Mouse (Mus musculus): ENCODE data around the gene Lrrc40. TPM values are rescaled to one million over a fixed set of nuclear protein-coding genes. Genes with fewer than 3 reads are reported as not detected.
A peak's percentile ranks its signal among the peaks of the same experiment; 100 is the strongest.

The Lrrc40 gene
- polyA plus RNA-seq, 1 experiment: 1.3 TPM

- H3K9me3 ChIP-seq (ENCODE audit: control insufficient read depth, low read length): no peaks in the 10 kb centered on the region
- no peaks in the 10 kb centered on the region for H3K27me3 ChIP-seq (ENCODE audit: control insufficient read depth)
- H3K4me1 ChIP-seq (ENCODE audit: control insufficient read depth): peaks cover 37% of the 10 kb centered on the region
- TF ChIP-seq TAL1 (IDR thresholded peaks at IDR 0.05; ENCODE audit: low read length) (no peak), GATA1 (IDR thresholded peaks at IDR 0.05; ENCODE audit: low read length) (no peak)
- peak overlapping the region; percentile 10 for H3K4me3 ChIP-seq (replicated peaks)
- H3K36me3 ChIP-seq (ENCODE audit: control insufficient read depth): peaks cover 22% of the 10 kb centered on the region
Observed at GRCm38 (mm10) chr3:158038106-158038505, 1.6 kb downstream of the Lrrc40 start.

- TF ChIP-seq TAL1 (IDR thresholded peaks at IDR 0.05; ENCODE audit: low read length) (no peak), GATA1 (IDR thresholded peaks at IDR 0.05; ENCODE audit: low read length) (no peak)
- Histone ChIP-seq H3K9me3 (ENCODE audit: control insufficient read depth, low read length) (no peaks in the 10 kb centered on the region), H3K36me3 (ENCODE audit: control insufficient read depth) (peaks cover 15% of the 10 kb centered on the region), H3K27me3 (ENCODE audit: control insufficient read depth) (no peaks in the 10 kb centered on the region), H3K4me1 (ENCODE audit: control insufficient read depth) (peaks cover 18% of the 10 kb centered on the region), H3K4me3 (replicated peaks) (no peak overlapping the region)
Observed at GRCm38 (mm10) chr3:158040755-158041154, 4.3 kb downstream of the Lrrc40 start.

GRCm38 (mm10) chr3:158049508-158049907, 13.0 kb downstream of the Lrrc40 start:
- no peak for TF ChIP-seq GATA1 (IDR thresholded peaks at IDR 0.05; ENCODE audit: low read length)
- no peaks in the 10 kb centered on the region for H3K9me3 ChIP-seq (ENCODE audit: control insufficient read depth, low read length)
- peaks cover 53% of the 10 kb centered on the region for H3K36me3 ChIP-seq (ENCODE audit: control insufficient read depth)
- no peaks in the 10 kb centered on the region for H3K4me1 ChIP-seq (ENCODE audit: control insufficient read depth)
- no peak overlapping the region for H3K4me3 ChIP-seq (replicated peaks)
- H3K27me3 ChIP-seq (ENCODE audit: control insufficient read depth): no peaks in the 10 kb centered on the region

GRCm38 (mm10) chr3:158060621-158061291, 24.3 kb downstream of the Lrrc40 start:
- Histone ChIP-seq H3K9me3 (ENCODE audit: control insufficient read depth, low read length) (no peaks in the 10 kb centered on the region), H3K27me3 (ENCODE audit: control insufficient read depth) (no peaks in the 10 kb centered on the region), H3K4me3 (replicated peaks) (no peak overlapping the region), H3K4me1 (ENCODE audit: control insufficient read depth) (no peaks in the 10 kb centered on the region), H3K36me3 (ENCODE audit: control insufficient read depth) (peaks cover 74% of the 10 kb centered on the region)
- TF ChIP-seq TAL1 (IDR thresholded peaks at IDR 0.05; ENCODE audit: low read length) (no peak), GATA1 (IDR thresholded peaks at IDR 0.05; ENCODE audit: low read length) (no peak)

- Histone ChIP-seq H3K4me3 (replicated peaks) (no peak overlapping the region), H3K27me3 (ENCODE audit: control insufficient read depth) (no peaks in the 10 kb centered on the region), H3K4me1 (ENCODE audit: control insufficient read depth) (no peaks in the 10 kb centered on the region), H3K9me3 (ENCODE audit: control insufficient read depth, low read length) (no peaks in the 10 kb centered on the region), H3K36me3 (ENCODE audit: control insufficient read depth) (peaks cover 70% of the 10 kb centered on the region)
- TF ChIP-seq GATA1 (IDR thresholded peaks at IDR 0.05; ENCODE audit: low read length): no peak
- TF ChIP-seq TAL1 (IDR thresholded peaks at IDR 0.05; ENCODE audit: low read length): no peak
Observed at GRCm38 (mm10) chr3:158061811-158062523, 25.5 kb downstream of the Lrrc40 start.

- no peaks in the 10 kb centered on the region for H3K9me3 ChIP-seq (ENCODE audit: control insufficient read depth, low read length)
- no peak overlapping the region for H3K4me3 ChIP-seq (replicated peaks)
- peaks cover 53% of the 10 kb centered on the region for H3K36me3 ChIP-seq (ENCODE audit: control insufficient read depth)
- TF ChIP-seq GATA1 (IDR thresholded peaks at IDR 0.05; ENCODE audit: low read length): no peak
- TF ChIP-seq TAL1 (IDR thresholded peaks at IDR 0.05; ENCODE audit: low read length): no peak
- H3K4me1 ChIP-seq (ENCODE audit: control insufficient read depth): no peaks in the 10 kb centered on the region
- no peaks in the 10 kb centered on the region for H3K27me3 ChIP-seq (ENCODE audit: control insufficient read depth)
Observed at GRCm38 (mm10) chr3:158065256-158065655, 28.8 kb downstream of the Lrrc40 start.

GRCm38 (mm10) chr3:158067916-158068315, 31.5 kb downstream of the Lrrc40 start:
- no peaks in the 10 kb centered on the region for H3K4me1 ChIP-seq (ENCODE audit: control insufficient read depth)
- peaks cover 39% of the 10 kb centered on the region for H3K36me3 ChIP-seq (ENCODE audit: control insufficient read depth)
- H3K27me3 ChIP-seq (ENCODE audit: control insufficient read depth): no peaks in the 10 kb centered on the region
- no peaks in the 10 kb centered on the region for H3K9me3 ChIP-seq (ENCODE audit: control insufficient read depth, low read length)
- H3K4me3 ChIP-seq (replicated peaks): no peak overlapping the region
- TF ChIP-seq GATA1 (IDR thresholded peaks at IDR 0.05; ENCODE audit: low read length) (no peak), TAL1 (IDR thresholded peaks at IDR 0.05; ENCODE audit: low read length) (no peak)

- H3K4me3 ChIP-seq (replicated peaks): no peak overlapping the region
- H3K36me3 ChIP-seq (ENCODE audit: control insufficient read depth): peaks cover 33% of the 10 kb centered on the region
- TF ChIP-seq GATA1 (IDR thresholded peaks at IDR 0.05; ENCODE audit: low read length) (no peak), TAL1 (IDR thresholded peaks at IDR 0.05; ENCODE audit: low read length) (no peak)
- H3K4me1 ChIP-seq (ENCODE audit: control insufficient read depth): no peaks in the 10 kb centered on the region
- H3K9me3 ChIP-seq (ENCODE audit: control insufficient read depth, low read length): no peaks in the 10 kb centered on the region
- H3K27me3 ChIP-seq (ENCODE audit: control insufficient read depth): no peaks in the 10 kb centered on the region
Observed at GRCm38 (mm10) chr3:158068613-158069263, 32.3 kb downstream of the Lrrc40 start.

GRCm38 (mm10) chr3:158075004-158075403, 38.5 kb downstream of the Lrrc40 start:
- Histone ChIP-seq H3K4me3 (replicated peaks) (no peak overlapping the region), H3K9me3 (ENCODE audit: control insufficient read depth, low read length) (no peaks in the 10 kb centered on the region), H3K4me1 (ENCODE audit: control insufficient read depth) (no peaks in the 10 kb centered on the region), H3K36me3 (ENCODE audit: control insufficient read depth) (no peaks in the 10 kb centered on the region), H3K27me3 (ENCODE audit: control insufficient read depth) (no peaks in the 10 kb centered on the region)
- TF ChIP-seq GATA1 (IDR thresholded peaks at IDR 0.05; ENCODE audit: low read length): no peak
- no peak for TF ChIP-seq TAL1 (IDR thresholded peaks at IDR 0.05; ENCODE audit: low read length)

Measured in erythroblast, embryonic 14.5 days (primary cell).